Mouse (Mus musculus): Measurements from ENCODE around the gene C730034F03Rik.

DNA sequence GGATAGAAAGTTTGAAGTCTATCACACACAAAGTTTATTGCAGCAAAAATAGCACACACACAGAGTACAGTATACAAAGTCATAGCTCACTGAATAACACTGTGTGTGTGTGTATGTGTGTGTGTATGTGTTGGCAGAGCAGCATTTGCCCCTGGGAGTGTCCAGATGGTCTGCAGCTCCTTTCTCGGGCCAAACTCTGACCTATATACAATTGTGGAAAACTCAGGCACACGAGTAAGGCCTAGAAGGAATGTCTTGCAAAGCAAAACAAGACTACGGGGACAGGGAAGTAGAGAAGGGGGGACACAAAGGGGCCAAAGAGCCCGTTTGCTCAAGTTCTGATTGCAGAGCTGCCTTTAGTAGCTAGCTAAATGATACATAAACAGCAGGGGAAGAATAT lies 3.6 kb downstream of the C730034F03Rik start:
- no peak for TF ChIP-seq POLR2A (IDR thresholded peaks at IDR 0.05; ENCODE audit: borderline replicate concordance, extremely low read depth, insufficient read depth, insufficient read length, poor library complexity, severe bottlenecking)
- TF ChIP-seq CTCF (IDR thresholded peaks at IDR 0.05; ENCODE audit: borderline replicate concordance, extremely low read depth, insufficient read depth, insufficient read length): no peak

Data from brain, embryonic 14.5 days (tissue).